Mouse (Mus musculus) limb, embryonic 13.5 days (tissue): ENCODE data around the gene Gm20388. TPM values are rescaled to one million over a fixed set of nuclear protein-coding genes. Genes with fewer than 3 reads are reported as not detected.

Experiments
- ATAC-seq: fragments of 200-750 bp; cut with Nextera tagmentation; 2 replicates; pipeline ENCODE4 v1.8.0; 2017; ENCODE audit warnings: low read depth, moderate number of reproducible peaks, moderate TSS enrichment; ENCODE audit not compliant: low FRiP score
- H3K27ac ChIP-seq: fragments of 300-500 bp; sonication (generic); 2 replicates; pipeline ENCODE4 v1.5.1; 2015; ENCODE audit warnings: inconsistent platforms, mild to moderate bottlenecking, moderate library complexity
- H3K27me3 ChIP-seq: fragments of 300-500 bp; sonication (generic); 2 replicates; pipeline ENCODE4 v1.6.1; 2015; ENCODE audit warnings: mild to moderate bottlenecking, inconsistent platforms
- H3K36me3 ChIP-seq: fragments of 300-500 bp; sonication (generic); 2 replicates; pipeline ENCODE4 v1.6.1; 2015; ENCODE audit warnings: inconsistent platforms, mild to moderate bottlenecking, moderate library complexity
- H3K4me1 ChIP-seq: fragments of 300-500 bp; sonication (generic); 2 replicates; pipeline ENCODE4 v1.6.1; 2015; ENCODE audit warnings: inconsistent platforms
- H3K4me2 ChIP-seq: fragments of 300-500 bp; sonication (generic); replicated peaks from 2 replicates; pipeline ENCODE4 v1.6.1; 2015; ENCODE audit warnings: inconsistent platforms, mild to moderate bottlenecking, moderate library complexity
- H3K4me3 ChIP-seq: fragments of 300-500 bp; sonication (generic); 2 replicates; pipeline ENCODE4 v1.5.1; 2015; ENCODE audit warnings: moderate library complexity, mild to moderate bottlenecking, inconsistent platforms
- H3K9ac ChIP-seq: fragments of 300-500 bp; sonication (generic); 2 replicates; pipeline ENCODE4 v1.6.1; 2015; ENCODE audit warnings: mild to moderate bottlenecking, inconsistent platforms
- H3K9me3 ChIP-seq: fragments of 300-500 bp; sonication (generic); 2 replicates; pipeline ENCODE4 v1.6.1; 2016; ENCODE audit warnings: inconsistent platforms
- WGBS: fragments of 180-500 bp; shearing (Covaris S2); methylation state at CpG from one replicate; pipeline ENCODE4 v1.1.7; 2015; 5-methylcytosine and 5-hydroxymethylcytosine counted together
- polyA plus RNA-seq: library from polyadenylated mRNA; unstranded; fragments of >200 nt; fragmentation: Nextera tagmentation; extraction: Ambion mirVana; gene quantifications from 2 replicates; pipeline ENCODE4 v1.2.1, GENCODE M21; 2015

Gene Gm20388
- polyA plus RNA-seq, 1 experiment from 2014 or later = 7.1 TPM

DNA sequence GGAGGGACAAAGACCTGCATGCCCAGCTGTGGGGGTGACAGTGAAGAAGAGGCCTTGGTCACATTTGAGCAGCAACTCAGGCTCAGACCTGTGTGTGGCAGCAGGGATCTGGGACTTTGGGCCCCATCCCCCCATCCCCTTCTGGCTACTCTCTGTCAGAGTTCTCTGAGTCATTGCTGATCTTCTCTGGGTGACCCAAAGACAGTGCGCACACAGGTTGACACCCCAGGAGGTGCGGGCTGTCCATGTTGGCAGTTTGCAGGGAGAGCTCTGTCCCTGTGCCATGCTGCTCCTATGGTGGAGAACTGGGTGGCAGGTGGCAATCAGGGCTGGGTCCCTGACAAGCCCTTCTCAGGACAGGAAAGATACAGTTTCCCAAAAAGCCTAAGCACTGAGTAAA lies 1859.0 kb downstream of the Gm20388 start:
- no peak overlapping the region for H3K4me3 ChIP-seq
- no peak overlapping the region for H3K27ac ChIP-seq
- no peaks in the 10 kb centered on the region for H3K9me3 ChIP-seq
- no peak overlapping the region for H3K4me2 ChIP-seq
- 86% methylated on average over 2 of the region's 2 CpGs for WGBS
- H3K36me3 ChIP-seq = no peaks in the 10 kb centered on the region
- peaks cover 7% of the 10 kb centered on the region for H3K4me1 ChIP-seq
- peaks cover 9% of the 10 kb centered on the region; the same call in 1 of the 2 replicates for H3K27me3 ChIP-seq
- no peak overlapping the region for H3K9ac ChIP-seq
- ATAC-seq = no peak

DNA sequence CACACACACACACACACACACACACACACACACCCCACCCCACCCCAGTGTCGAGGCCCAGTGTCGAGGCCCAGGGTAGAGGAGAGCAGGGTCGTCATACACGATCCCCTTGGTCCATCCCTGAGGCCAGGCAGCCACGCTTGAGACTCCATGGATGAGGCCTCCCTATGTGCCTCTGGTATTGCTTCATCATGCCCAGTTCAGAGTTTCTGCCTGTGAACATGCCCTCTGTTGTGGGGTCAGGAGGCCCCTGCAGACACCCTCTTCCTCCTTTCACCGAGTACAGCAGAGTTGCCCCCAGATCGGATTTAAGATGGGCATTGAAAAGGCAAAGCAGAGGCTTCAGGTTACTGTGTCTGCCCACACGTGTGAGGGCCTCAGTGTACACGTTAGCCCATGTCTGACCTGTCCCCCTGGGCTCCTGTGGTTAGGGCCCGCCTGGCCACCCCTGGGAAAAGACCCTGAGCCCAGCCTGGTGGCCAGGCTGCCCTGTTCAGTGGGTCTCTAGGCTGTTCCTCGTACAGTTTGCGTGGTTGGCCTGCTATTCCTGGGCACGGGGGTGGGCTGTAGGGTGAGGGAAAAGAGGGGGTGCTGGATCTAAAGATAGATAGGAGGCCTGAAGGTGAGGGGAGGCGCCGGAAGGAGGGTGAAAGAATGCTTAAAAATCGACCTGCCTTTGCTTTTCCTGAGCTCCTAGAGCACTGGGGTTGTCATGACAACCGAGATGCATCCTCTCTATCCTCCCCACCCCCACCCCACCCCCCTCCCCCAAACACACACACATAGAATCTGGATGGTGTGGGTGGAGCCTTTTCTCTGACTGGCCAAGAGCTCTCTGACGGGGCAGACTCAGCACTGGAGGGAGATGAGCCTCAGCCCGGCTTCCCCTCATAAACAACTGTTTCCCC lies 1860.5 kb downstream of the Gm20388 start:
- no peak overlapping the region for H3K27ac ChIP-seq
- H3K27me3 ChIP-seq = peaks cover 9% of the 10 kb centered on the region; the same call in 1 of the 2 replicates
- WGBS = 35% methylated on average over 19 of the region's 19 CpGs

DNA sequence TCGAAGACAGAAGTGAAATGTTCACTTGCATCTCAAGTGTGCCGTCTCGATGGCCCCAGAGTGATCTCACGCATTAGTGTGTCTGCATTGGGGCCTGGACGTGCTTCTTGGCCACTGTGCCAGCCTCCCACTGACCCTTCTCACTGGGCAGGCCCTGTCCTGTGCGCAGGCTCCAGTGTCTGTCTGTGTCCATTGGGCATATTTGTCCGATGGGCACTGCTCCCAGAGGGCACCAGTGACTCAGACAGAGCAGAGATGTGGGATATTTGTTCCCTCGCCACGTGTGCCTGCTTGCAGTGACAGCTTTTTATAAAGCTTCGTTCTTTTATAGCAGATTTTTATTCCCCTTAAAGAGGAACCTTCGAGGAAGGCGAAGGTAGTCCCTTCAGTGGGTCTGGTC lies 1863.2 kb downstream of the Gm20388 start:
- WGBS = 85% methylated on average over 12 of the region's 12 CpGs
- Histone ChIP-seq H3K4me1 (peaks cover 7% of the 10 kb centered on the region), H3K4me2 (no peak overlapping the region), H3K9ac (no peak overlapping the region), H3K27me3 (peaks cover 9% of the 10 kb centered on the region; the same call in 1 of the 2 replicates), H3K4me3 (no peak overlapping the region), H3K9me3 (no peaks in the 10 kb centered on the region), H3K27ac (no peak overlapping the region), H3K36me3 (no peaks in the 10 kb centered on the region)
- no peak for ATAC-seq

More for the DNA sequence above, 1860.5 kb downstream of the Gm20388 start:
- no peak for ATAC-seq
- Histone ChIP-seq H3K36me3 (no peaks in the 10 kb centered on the region), H3K9ac (no peak overlapping the region), H3K4me3 (no peak overlapping the region), H3K4me1 (peaks cover 7% of the 10 kb centered on the region), H3K9me3 (no peaks in the 10 kb centered on the region), H3K4me2 (no peak overlapping the region)

- H3K9ac ChIP-seq = no peak overlapping the region
- no peaks in the 10 kb centered on the region for H3K36me3 ChIP-seq
- no peak for ATAC-seq
- H3K4me2 ChIP-seq = no peak overlapping the region
- 0 out of 2 replicates have a peak, but pooled peaks cover 4% of the 10 kb centered on the region for H3K4me1 ChIP-seq
- no peaks in the 10 kb centered on the region for H3K9me3 ChIP-seq
- WGBS = 67% methylated on average over 5 of the region's 5 CpGs
- no peak overlapping the region for H3K27ac ChIP-seq
- peaks cover 3% of the 10 kb centered on the region; the same call in 1 of the 2 replicates for H3K27me3 ChIP-seq
- no peak overlapping the region for H3K4me3 ChIP-seq
These were observed 1871.9 kb downstream of the Gm20388 start for GRCm38 (mm10) chr8:121782493-121782892.

GRCm38 (mm10) chr8:121786542-121786941 lies 1875.9 kb downstream of the Gm20388 start:
- peaks cover 2% of the 10 kb centered on the region; the same call in 1 of the 2 replicates for H3K27me3 ChIP-seq
- H3K4me2 ChIP-seq = no peak overlapping the region
- 0 out of 2 replicates have a peak, but pooled peaks cover 4% of the 10 kb centered on the region for H3K4me1 ChIP-seq
- H3K9me3 ChIP-seq = no peaks in the 10 kb centered on the region
- WGBS = 48% methylated on average over 10 of the region's 10 CpGs
- no peak overlapping the region for H3K4me3 ChIP-seq
- ATAC-seq = peak; percentile 42; the same call in 1 of the 2 replicates
- no peaks in the 10 kb centered on the region for H3K36me3 ChIP-seq
- no peak overlapping the region for H3K9ac ChIP-seq
- H3K27ac ChIP-seq = no peak overlapping the region

- 85% methylated on average over 8 of the region's 8 CpGs for WGBS
- Histone ChIP-seq H3K4me3 (no peak overlapping the region), H3K27ac (no peak overlapping the region)
These were observed 1878.1 kb downstream of the Gm20388 start for GRCm38 (mm10) chr8:121788786-121789185.

GRCm38 (mm10) chr8:121792159-121792558 lies 1881.5 kb downstream of the Gm20388 start:
- 0 out of 2 replicates have a peak overlapping the region, but pooled peaks have one; percentile 4 for H3K9ac ChIP-seq
- no peak overlapping the region for H3K4me2 ChIP-seq
- 79% methylated on average over 7 of the region's 7 CpGs for WGBS
- H3K9me3 ChIP-seq = no peaks in the 10 kb centered on the region
- H3K27ac ChIP-seq = no peak overlapping the region
- H3K36me3 ChIP-seq = peaks cover 27% of the 10 kb centered on the region
- no peaks in the 10 kb centered on the region for H3K4me1 ChIP-seq
- ATAC-seq = no peak
- no peaks in the 10 kb centered on the region for H3K27me3 ChIP-seq
- H3K4me3 ChIP-seq = no peak overlapping the region

More at GRCm38 (mm10) chr8:121788786-121789185, 1878.1 kb downstream of the Gm20388 start:
- H3K4me1 ChIP-seq = 0 out of 2 replicates have a peak, but pooled peaks cover 4% of the 10 kb centered on the region
- H3K27me3 ChIP-seq = no peaks in the 10 kb centered on the region
- no peaks in the 10 kb centered on the region for H3K36me3 ChIP-seq
- no peak for ATAC-seq
- no peak overlapping the region for H3K4me2 ChIP-seq
- H3K9ac ChIP-seq = no peak overlapping the region
- H3K9me3 ChIP-seq = no peaks in the 10 kb centered on the region

DNA sequence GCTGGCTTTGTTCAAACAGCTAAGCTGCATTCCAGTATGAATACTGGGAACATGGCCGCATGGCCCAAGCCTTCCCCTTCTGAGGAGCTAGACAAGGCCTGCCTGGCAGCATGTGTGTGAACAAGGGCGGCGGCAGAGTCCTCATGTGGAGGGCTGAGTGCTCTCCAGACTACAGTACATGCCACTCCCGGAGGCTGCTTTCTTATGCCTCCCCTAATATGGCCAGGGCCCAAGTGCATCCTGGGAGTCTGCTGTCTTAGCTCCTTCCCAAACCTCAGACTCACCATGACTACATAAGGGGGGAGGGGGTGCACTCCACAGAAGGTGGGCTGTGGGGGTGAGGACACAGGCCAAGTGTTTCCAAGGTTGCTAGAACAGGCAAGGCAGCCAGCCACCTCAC lies 1882.0 kb downstream of the Gm20388 start:
- WGBS = 81% methylated on average over 4 of the region's 4 CpGs
- Histone ChIP-seq H3K9me3 (no peaks in the 10 kb centered on the region), H3K36me3 (peaks cover 32% of the 10 kb centered on the region), H3K9ac (no peak overlapping the region), H3K27me3 (no peaks in the 10 kb centered on the region), H3K4me1 (no peaks in the 10 kb centered on the region), H3K27ac (no peak overlapping the region), H3K4me2 (no peak overlapping the region), H3K4me3 (no peak overlapping the region)
- ATAC-seq = no peak

DNA sequence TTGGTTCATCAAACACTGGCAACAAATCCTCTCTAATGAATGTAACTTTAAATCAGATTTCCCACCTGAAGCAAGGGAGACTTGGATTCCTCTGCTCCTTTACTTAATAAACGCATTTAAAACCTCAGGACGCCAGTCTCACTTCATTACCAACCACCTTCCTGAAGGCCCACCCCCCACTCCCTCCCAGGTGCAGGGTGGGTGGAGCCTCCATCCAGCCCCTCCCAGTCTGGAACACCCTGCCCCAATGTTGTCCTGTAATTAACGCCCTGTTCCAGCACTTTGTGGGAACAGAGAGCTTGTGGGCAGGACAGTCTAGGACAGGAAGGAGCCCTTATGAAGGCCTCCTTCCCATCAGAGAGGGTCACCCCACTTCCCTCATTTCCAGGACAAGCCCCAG lies 1883.5 kb downstream of the Gm20388 start:
- WGBS = 28% methylated on average over 3 of the region's 3 CpGs
- Histone ChIP-seq H3K4me3 (no peak overlapping the region), H3K9ac (no peak overlapping the region), H3K4me1 (no peaks in the 10 kb centered on the region), H3K27me3 (no peaks in the 10 kb centered on the region), H3K36me3 (peaks cover 47% of the 10 kb centered on the region), H3K9me3 (no peaks in the 10 kb centered on the region), H3K27ac (no peak overlapping the region), H3K4me2 (no peak overlapping the region)
- no peak; the same call in 1 of the 2 replicates for ATAC-seq

- Histone ChIP-seq H3K27ac (no peak overlapping the region), H3K9ac (no peak overlapping the region), H3K9me3 (no peaks in the 10 kb centered on the region), H3K4me1 (no peaks in the 10 kb centered on the region), H3K27me3 (no peaks in the 10 kb centered on the region), H3K36me3 (peaks cover 60% of the 10 kb centered on the region), H3K4me2 (no peak overlapping the region), H3K4me3 (no peak overlapping the region)
- ATAC-seq = no peak
- 91% methylated on average over 8 of the region's 8 CpGs for WGBS
These were observed 1884.8 kb downstream of the Gm20388 start for GRCm38 (mm10) chr8:121795461-121795860.

DNA sequence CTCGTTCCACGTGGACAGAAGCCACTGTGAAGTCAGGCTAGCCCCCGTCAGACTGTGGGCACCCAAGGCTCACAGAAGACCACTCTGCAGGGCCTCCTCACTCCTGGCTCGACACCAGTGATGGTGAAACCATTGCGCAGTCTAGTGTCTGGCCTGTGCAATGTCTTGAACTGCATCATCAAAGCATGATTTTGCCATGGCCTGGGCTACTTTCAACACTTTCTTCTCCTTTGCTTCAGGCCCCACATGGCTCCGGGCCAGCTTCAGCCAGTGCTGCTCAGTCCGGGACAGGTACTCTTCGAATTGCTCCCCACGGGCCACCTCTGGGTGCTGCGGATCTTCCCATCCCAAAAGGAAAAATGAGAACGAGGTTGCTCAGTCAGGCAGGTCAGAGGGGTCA lies 1885.8 kb downstream of the Gm20388 start:
- Histone ChIP-seq H3K9ac (no peak overlapping the region), H3K27me3 (no peaks in the 10 kb centered on the region), H3K36me3 (peaks cover 70% of the 10 kb centered on the region), H3K4me3 (no peak overlapping the region), H3K9me3 (no peaks in the 10 kb centered on the region), H3K4me1 (no peaks in the 10 kb centered on the region), H3K4me2 (no peak overlapping the region), H3K27ac (no peak overlapping the region)
- ATAC-seq = no peak
- WGBS = 92% methylated on average over 11 of the region's 11 CpGs

- no peaks in the 10 kb centered on the region for H3K27me3 ChIP-seq
- no peak overlapping the region for H3K4me3 ChIP-seq
- WGBS = 87% methylated on average over 6 of the region's 6 CpGs
- no peak overlapping the region for H3K4me2 ChIP-seq
- H3K4me1 ChIP-seq = no peaks in the 10 kb centered on the region
- H3K9me3 ChIP-seq = no peaks in the 10 kb centered on the region
- no peak overlapping the region for H3K27ac ChIP-seq
- no peak overlapping the region for H3K9ac ChIP-seq
- no peak for ATAC-seq
- peaks cover 78% of the 10 kb centered on the region for H3K36me3 ChIP-seq
These were observed 1887.8 kb downstream of the Gm20388 start for GRCm38 (mm10) chr8:121798401-121798800.
